Comparison of ENCODE assay signal across 27 mouse cellular contexts in the genomic region with DNA sequence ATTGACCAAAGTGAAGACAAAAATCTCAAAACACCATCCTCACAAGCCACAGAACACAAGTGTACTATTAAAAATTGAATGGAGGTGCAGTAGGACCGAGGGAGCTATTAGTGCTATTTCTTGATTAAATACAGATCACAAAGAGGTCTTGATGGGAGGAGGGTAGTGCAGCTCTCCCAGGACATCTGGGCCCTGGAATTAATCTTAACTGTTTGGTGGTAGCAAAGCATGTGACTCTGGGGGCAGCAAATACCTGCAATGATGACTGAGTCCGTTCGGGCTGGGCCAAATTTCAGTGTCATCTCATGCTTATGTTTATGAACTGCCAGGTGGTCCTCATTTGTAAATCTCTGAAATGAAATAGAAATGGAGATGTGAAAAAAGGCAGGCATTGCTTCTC. TPM values are rescaled to one million over a fixed set of nuclear protein-coding genes. Genes with fewer than 3 reads are reported as not detected.
A peak's percentile ranks its signal among the peaks of the same experiment; 100 is the strongest.
DNase-seq lines count a peak whose midpoint lies in the region; ATAC-seq and TF ChIP-seq lines count a peak whose summit lies in the region.
"Had no signal": no experiment of that assay in that cellular context is flagged by ENCODE, and none has a peak within 500 bp of the region (broad histone marks: within the 10 kb centered on the region; RNA-seq: fewer than 3 reads in every experiment).

No protein-coding gene starts in this region.

- DNase-seq in heart, adult 11 months: peak; percentile 63
- DNase-seq in heart, adult 8-10 months (ENCODE audit: low spot score): no peak
- DNase-seq in layer of hippocampus, adult 2 months (ENCODE audit: low spot score in 2 of 2): no peak
- no peak for DNase-seq in layer of hippocampus, adult 18-20 months (ENCODE audit: low spot score in 2 of 2)
- DNase-seq in neural tube, embryonic 10.5 days (ENCODE audit: extremely low spot score, low spot score): no peak
- DNase-seq in retina, embryonic 14.5 days (ENCODE audit: low spot score): no peak
- DNase-seq: adrenal gland, adult 2 months; adrenal gland, postnatal 14 days; cerebellum, adult 11 months; cerebellum, adult 8-10 months; gastrocnemius, postnatal 25 days; heart, adult 2 months had no signal

- no peaks in the 10 kb centered on the region; the same call in 1 of the 2 replicates for H3K4me1 ChIP-seq in neural tube, embryonic 13.5 days (replicated peaks)
- H3K4me1 ChIP-seq: forebrain, embryonic 10.5 days; intestine, embryonic 15.5 days had no signal

- no peaks in the 10 kb centered on the region for H3K27me3 ChIP-seq in neural tube, embryonic 13.5 days
- H3K27me3 ChIP-seq: intestine, embryonic 15.5 days had no signal

- ATAC-seq in neural tube, embryonic 13.5 days (ENCODE audit: low read depth): no peak
- ATAC-seq: CD4-positive, CD25-positive, alpha-beta regulatory T cell, adult 4 months; forebrain, embryonic 14.5 days; hindbrain, embryonic 16.5 days; intestine, embryonic 15.5 days had no signal

- no peaks in the 10 kb centered on the region for H3K9me3 ChIP-seq in neural tube, embryonic 13.5 days
- H3K9me3 ChIP-seq: forebrain, embryonic 10.5 days; intestine, embryonic 15.5 days had no signal

- H3K36me3 ChIP-seq in neural tube, embryonic 13.5 days: peaks cover 14% of the 10 kb centered on the region; the same call in 1 of the 2 replicates

- no peak overlapping the region for H3K4me3 ChIP-seq in layer of hippocampus, adult 2 months
- H3K4me3 ChIP-seq in neural tube, embryonic 13.5 days: no peak overlapping the region
- H3K4me3 ChIP-seq: forebrain, embryonic 10.5 days; heart, adult 2 months; intestine, embryonic 15.5 days had no signal

- TF ChIP-seq CTCF in layer of hippocampus, adult 2 months (conservative IDR thresholded peaks at IDR 0.05): no peak

- 67% methylated on average over 3 of the region's 3 CpGs for WGBS in neural tube, embryonic 13.5 days

- peak overlapping the region; percentile 61 for H3K27ac ChIP-seq in layer of hippocampus, adult 2 months
- H3K27ac ChIP-seq in neural tube, embryonic 13.5 days (replicated peaks): peak overlapping the region; percentile 46
- H3K27ac ChIP-seq: forebrain, embryonic 10.5 days; heart, adult 2 months; intestine, embryonic 15.5 days had no signal

- H3K9ac ChIP-seq in neural tube, embryonic 13.5 days: no peak overlapping the region
- H3K9ac ChIP-seq: intestine, embryonic 15.5 days had no signal

- no peak overlapping the region for H3K4me2 ChIP-seq in neural tube, embryonic 13.5 days
- H3K4me2 ChIP-seq: heart, embryonic 11.5 days; intestine, embryonic 15.5 days had no signal

RNA-seq across cellular contexts. Expression of gene Npff, which starts 38.3 kb away (rescaled TPM):
- 1 to 10 TPM in 3 of 4 experiments, under 1 TPM in 1; 0.65 to 2.2 (median 1.9) TPM for total RNA-seq in heart, adult 8-10 months (2022)
- total RNA-seq in layer of hippocampus, adult 2 months (2021): 1 to 10 TPM; 5.5 TPM
- 1 to 10 TPM; 2.4 to 2.6 TPM for total RNA-seq in layer of hippocampus, adult 18-20 months (2021)
- 7.3 and 13.3 TPM in 2 replicates for polyA plus RNA-seq in neural tube, embryonic 13.5 days (2015; fragmentation: Nextera tagmentation; extraction: Ambion mirVana)

RNA-seq across cellular contexts. Expression of gene Tarbp2, which starts 45.1 kb away (rescaled TPM):
- 10 to 100 TPM; 38.8 to 50.0 (median 44.7) TPM for total RNA-seq in heart, adult 8-10 months (2022)
- total RNA-seq in layer of hippocampus, adult 2 months (2021): 10 to 100 TPM; 36.2 to 37.7 TPM
- 10 to 100 TPM; 27.6 to 27.7 TPM for total RNA-seq in layer of hippocampus, adult 18-20 months (2021)
- 82.6 and 88.0 TPM in 2 replicates for polyA plus RNA-seq in neural tube, embryonic 13.5 days (2015; fragmentation: Nextera tagmentation; extraction: Ambion mirVana)

RNA-seq across cellular contexts. Expression of gene Map3k12, which starts 46.2 kb away (rescaled TPM):
- total RNA-seq in heart, adult 8-10 months (2022): 1 to 10 TPM; 1.7 to 2.8 (median 2.3) TPM
- 10 to 100 TPM; 95.0 to 99.9 TPM for total RNA-seq in layer of hippocampus, adult 2 months (2021)
- 10 to 100 TPM; 88.1 to 90.2 TPM for total RNA-seq in layer of hippocampus, adult 18-20 months (2021)
- polyA plus RNA-seq in neural tube, embryonic 13.5 days (2015; fragmentation: Nextera tagmentation; extraction: Ambion mirVana): 45.8 and 50.6 TPM in 2 replicates

RNA-seq across cellular contexts. Expression of gene Gm10337, which starts 59.5 kb away (rescaled TPM):
- total RNA-seq in heart, adult 8-10 months (2022): not detected
- total RNA-seq in layer of hippocampus, adult 2 months (2021): not detected
- total RNA-seq in layer of hippocampus, adult 18-20 months (2021): not detected
- polyA plus RNA-seq in neural tube, embryonic 13.5 days (2015; fragmentation: Nextera tagmentation; extraction: Ambion mirVana): 8.7 and 16.2 TPM in 2 replicates
- total RNA-seq: adrenal gland, adult 2 months; adrenal gland, postnatal 14 days; gastrocnemius, adult 8-10 months; heart, adult 2 months; heart, postnatal 25 days; hematopoietic stem cell, adult 5-6 weeks; MEL had no signal
- polyA plus RNA-seq: adrenal gland, adult 2 months; C2C12; CD4-positive, CD25-positive, alpha-beta regulatory T cell, adult 4 months; embryonic facial prominence, embryonic 11.5 days; forebrain, embryonic 10.5 days; forebrain, embryonic 14.5 days; gonadal fat pad, adult 2 months; heart, adult 2 months; heart, postnatal 0 days; intestine, embryonic 15.5 days had no signal

Comparison
In these comparisons a context has a peak if more than half of its experiments do, and no peak if none do; other contexts are left out.
1. RNA of gene Map3k12, which starts 46.2 kb away (total RNA-seq): 95.0 to 99.9 TPM in layer of hippocampus, adult 2 months and 88.1 to 90.2 TPM in layer of hippocampus, adult 18-20 months; 1.7 to 2.8 TPM in heart, adult 8-10 months; every median in the first group is over 10 times any median in the second.